Mouse (Mus musculus) stomach, embryonic 16.5 days (tissue): ENCODE measurements around the gene Slc9a8. TPM values are rescaled to one million over a fixed set of nuclear protein-coding genes. Genes with fewer than 3 reads are reported as not detected.

Experiments
- ATAC-seq: fragments of 200-750 bp; cut with Nextera tagmentation; 2 replicates; pipeline ENCODE4 v1.8.0; 2017; ENCODE audit warnings: moderate number of reproducible peaks, moderate TSS enrichment; ENCODE audit not compliant: insufficient read depth, low FRiP score
- H3K27ac ChIP-seq: fragments of 300-500 bp; sonication (generic); 2 replicates; pipeline ENCODE4 v1.5.1; 2014; ENCODE audit warnings: low read length
- H3K27me3 ChIP-seq: fragments of 300-500 bp; sonication (generic); 2 replicates; pipeline ENCODE4 v1.6.1; 2014; ENCODE audit warnings: low read length, control low read depth, mixed read lengths; ENCODE audit not compliant: control insufficient read depth, insufficient read depth
- H3K36me3 ChIP-seq: fragments of 300-500 bp; sonication (generic); 2 replicates; pipeline ENCODE4 v1.6.1; 2014; ENCODE audit warnings: low read length; ENCODE audit not compliant: control insufficient read depth, insufficient read depth
- H3K4me1 ChIP-seq: fragments of 300-500 bp; sonication (generic); 2 replicates; pipeline ENCODE4 v1.6.1; 2014; ENCODE audit warnings: low read length, control low read depth, mixed read lengths; ENCODE audit not compliant: control insufficient read depth, insufficient read depth
- H3K4me2 ChIP-seq: fragments of 300-500 bp; sonication (generic); 2 replicates; pipeline ENCODE4 v1.6.1; 2014; ENCODE audit warnings: low read depth, low read length, mixed read lengths
- H3K4me3 ChIP-seq: fragments of 300-500 bp; sonication (generic); replicated peaks from 2 replicates; pipeline ENCODE4 v1.5.1; 2014; ENCODE audit warnings: mild to moderate bottlenecking, low read length
- H3K9ac ChIP-seq: fragments of 300-500 bp; sonication (generic); 2 replicates; pipeline ENCODE4 v1.6.1; 2014; ENCODE audit warnings: low read length
- H3K9me3 ChIP-seq: fragments of 300-500 bp; sonication (generic); replicated peaks from 2 replicates; pipeline ENCODE4 v1.6.1; 2016; ENCODE audit warnings: low read length, control low read depth; ENCODE audit not compliant: control insufficient read depth
- WGBS: fragments of 180-500 bp; shearing (Covaris S2); extraction: QIAGEN DNeasy Blood & Tissue Kit; methylation state at CpG from one replicate; pipeline ENCODE4 v1.1.7; 2014; 5-methylcytosine and 5-hydroxymethylcytosine counted together
- polyA plus RNA-seq: library from polyadenylated mRNA; unstranded; fragments of >200 nt; fragmentation: Nextera tagmentation; extraction: Ambion mirVana; gene quantifications from 2 replicates; pipeline ENCODE4 v1.2.1, GENCODE M21; 2015

Gene Slc9a8
- polyA plus RNA-seq, 1 experiment from 2014 or later: 21.5 TPM

GRCm38 (mm10) chr2:167502554-167503252 is 81.2 kb downstream of the Slc9a8 start:
- peak overlapping the region; percentile 36 for H3K27ac ChIP-seq
- 40% methylated on average over 13 of the region's 13 CpGs for WGBS

GRCm38 (mm10) chr2:167503253-167503895 is 81.9 kb downstream of the Slc9a8 start:
- peak; percentile 88 for ATAC-seq
- no peaks in the 10 kb centered on the region for H3K27me3 ChIP-seq
- 0 out of 2 replicates have a peak, but pooled peaks cover 3% of the 10 kb centered on the region for H3K36me3 ChIP-seq
- H3K9me3 ChIP-seq: no peaks in the 10 kb centered on the region
- peak overlapping the region; percentile 85 for H3K4me2 ChIP-seq
- peaks cover 26% of the 10 kb centered on the region for H3K4me1 ChIP-seq
- H3K9ac ChIP-seq: peak overlapping the region; percentile 96
- 0% methylated on average over 85 of the region's 85 CpGs for WGBS
- peak overlapping the region; percentile 84 for H3K27ac ChIP-seq
- peak overlapping the region; percentile 78 for H3K4me3 ChIP-seq

More at GRCm38 (mm10) chr2:167502554-167503252, 81.2 kb downstream of the Slc9a8 start:
- Histone ChIP-seq H3K9ac (peak overlapping the region; percentile 96), H3K4me2 (peak overlapping the region; percentile 69), H3K36me3 (0 out of 2 replicates have a peak, but pooled peaks cover 3% of the 10 kb centered on the region), H3K27me3 (no peaks in the 10 kb centered on the region), H3K4me1 (peaks cover 26% of the 10 kb centered on the region), H3K4me3 (peak overlapping the region; percentile 78), H3K9me3 (no peaks in the 10 kb centered on the region)
- ATAC-seq: no peak

GRCm38 (mm10) chr2:167503896-167504349 is 82.4 kb downstream of the Slc9a8 start:
- WGBS: under 1% methylated on average over 32 of the region's 32 CpGs
- Histone ChIP-seq H3K9ac (peak overlapping the region; percentile 96), H3K4me1 (peaks cover 26% of the 10 kb centered on the region), H3K27ac (peak overlapping the region; percentile 84), H3K27me3 (no peaks in the 10 kb centered on the region), H3K4me2 (peak overlapping the region; percentile 85), H3K4me3 (peak overlapping the region; percentile 78), H3K9me3 (no peaks in the 10 kb centered on the region), H3K36me3 (0 out of 2 replicates have a peak, but pooled peaks cover 3% of the 10 kb centered on the region)
- ATAC-seq: no peak

GRCm38 (mm10) chr2:167505127-167505526 is 83.6 kb downstream of the Slc9a8 start:
- 0 out of 2 replicates have a peak, but pooled peaks cover 8% of the 10 kb centered on the region for H3K36me3 ChIP-seq
- H3K4me1 ChIP-seq: peaks cover 26% of the 10 kb centered on the region
- no peaks in the 10 kb centered on the region for H3K9me3 ChIP-seq
- 60% methylated on average over 3 of the region's 3 CpGs for WGBS
- H3K27me3 ChIP-seq: no peaks in the 10 kb centered on the region
- no peak overlapping the region; the same call in 1 of the 2 replicates for H3K27ac ChIP-seq
- ATAC-seq: no peak
- peak overlapping the region; percentile 2; the same call in 1 of the 2 replicates for H3K9ac ChIP-seq
- H3K4me2 ChIP-seq: peak overlapping the region; percentile 85
- peak overlapping the region; percentile 10; the same call in 1 of the 2 replicates for H3K4me3 ChIP-seq

- H3K4me3 ChIP-seq: no peak overlapping the region
- no peaks in the 10 kb centered on the region for H3K9me3 ChIP-seq
- 0 out of 2 replicates have a peak, but pooled peaks cover 8% of the 10 kb centered on the region for H3K36me3 ChIP-seq
- 85% methylated on average over 10 of the region's 10 CpGs for WGBS
- no peak overlapping the region for H3K27ac ChIP-seq
- H3K9ac ChIP-seq: no peak overlapping the region
- H3K4me2 ChIP-seq: no peak overlapping the region
- H3K4me1 ChIP-seq: peaks cover 26% of the 10 kb centered on the region
- no peaks in the 10 kb centered on the region for H3K27me3 ChIP-seq
- no peak for ATAC-seq
Observed at GRCm38 (mm10) chr2:167506546-167507260, 85.2 kb downstream of the Slc9a8 start.

- Histone ChIP-seq H3K9me3 (no peaks in the 10 kb centered on the region), H3K9ac (no peak overlapping the region), H3K4me3 (no peak overlapping the region), H3K27me3 (no peaks in the 10 kb centered on the region), H3K36me3 (peaks cover 18% of the 10 kb centered on the region), H3K4me2 (no peak overlapping the region), H3K27ac (no peak overlapping the region), H3K4me1 (peaks cover 26% of the 10 kb centered on the region)
- 94% methylated on average over 3 of the region's 3 CpGs for WGBS
- ATAC-seq: no peak
Observed at GRCm38 (mm10) chr2:167507719-167508385, 86.3 kb downstream of the Slc9a8 start.

GRCm38 (mm10) chr2:167508569-167508968 is 87.1 kb downstream of the Slc9a8 start:
- H3K4me3 ChIP-seq: no peak overlapping the region
- H3K36me3 ChIP-seq: peaks cover 21% of the 10 kb centered on the region
- no peaks in the 10 kb centered on the region for H3K9me3 ChIP-seq
- no peak for ATAC-seq
- H3K27ac ChIP-seq: no peak overlapping the region
- WGBS: 94% methylated on average over 4 of the region's 4 CpGs
- no peaks in the 10 kb centered on the region for H3K27me3 ChIP-seq
- no peak overlapping the region for H3K4me2 ChIP-seq
- no peak overlapping the region for H3K9ac ChIP-seq
- peaks cover 26% of the 10 kb centered on the region for H3K4me1 ChIP-seq

GRCm38 (mm10) chr2:167510485-167510884 is 89.0 kb downstream of the Slc9a8 start:
- H3K27me3 ChIP-seq: no peaks in the 10 kb centered on the region
- 75% methylated on average over 3 of the region's 3 CpGs for WGBS
- peaks cover 29% of the 10 kb centered on the region for H3K36me3 ChIP-seq
- H3K27ac ChIP-seq: no peak overlapping the region
- H3K9ac ChIP-seq: no peak overlapping the region
- ATAC-seq: no peak
- H3K4me3 ChIP-seq: no peak overlapping the region
- H3K4me2 ChIP-seq: no peak overlapping the region
- peaks cover 11% of the 10 kb centered on the region for H3K4me1 ChIP-seq
- H3K9me3 ChIP-seq: no peaks in the 10 kb centered on the region
